ENCODE assay signal across 13 mouse cellular contexts in genomic region chr13:62856850-62857249, GRCm38 (mm10). TPM values are rescaled to one million over a fixed set of nuclear protein-coding genes. Genes with fewer than 3 reads are reported as not detected.
DNase-seq lines count a peak whose midpoint lies in the region; ATAC-seq and TF ChIP-seq lines count a peak whose summit lies in the region.
"Had no signal": no experiment of that assay in that cellular context is flagged by ENCODE, and none has a peak within 500 bp of the region (broad histone marks: within the 10 kb centered on the region; RNA-seq: fewer than 3 reads in every experiment).

No protein-coding gene starts in this region.

- no peaks in the 10 kb centered on the region for H3K9me3 ChIP-seq in intestine, postnatal 0 days (ENCODE audit: control insufficient read depth)
- H3K9me3 ChIP-seq: lung, embryonic 15.5 days had no signal

- WGBS in intestine, postnatal 0 days = 37% methylated on average over 14 of the region's 14 CpGs

- intact Hi-C loops in heart, postnatal 25 days (cut with DNase I) = no loop called here

- no peak; the same call in 1 of the 2 replicates for ATAC-seq in intestine, postnatal 0 days

- H3K4me1 ChIP-seq in intestine, postnatal 0 days (replicated peaks; ENCODE audit: control insufficient read depth, insufficient read depth, low read length) = no peaks in the 10 kb centered on the region

- no peak overlapping the region for H3K9ac ChIP-seq in intestine, postnatal 0 days (ENCODE audit: low read depth, low read length)
- H3K9ac ChIP-seq: lung, embryonic 15.5 days had no signal

- peaks cover 20% of the 10 kb centered on the region; the same call in 1 of the 2 replicates for H3K36me3 ChIP-seq in intestine, postnatal 0 days (ENCODE audit: control insufficient read depth, insufficient read depth)
- H3K36me3 ChIP-seq: lung, embryonic 15.5 days had no signal

- DNase-seq in heart, adult 8-10 months (ENCODE audit: low spot score) = peak; percentile 42
- DNase-seq in heart, postnatal 25 days (ENCODE audit: low spot score) = no peak
- peak; percentile 13 for DNase-seq in lung, postnatal 10 days
- DNase-seq in lung, postnatal 14 days = no peak
- DNase-seq in gastrocnemius, postnatal 10 days = peak; percentile 25
- no peak for DNase-seq in retina, postnatal 1 day
- DNase-seq in spleen, adult 18-20 months = no peak

- H3K4me3 ChIP-seq in intestine, postnatal 0 days (ENCODE audit: low read depth, low read length) = peak overlapping the region; percentile 40

- no peaks in the 10 kb centered on the region for H3K27me3 ChIP-seq in intestine, postnatal 0 days (replicated peaks; ENCODE audit: control insufficient read depth, insufficient read depth, low read length)
- H3K27me3 ChIP-seq: lung, embryonic 15.5 days had no signal

- no peak for TF ChIP-seq CTCF in intestine, postnatal 0 days (IDR thresholded peaks at IDR 0.05; ENCODE audit: low read depth)

- H3K4me2 ChIP-seq in intestine, postnatal 0 days (replicated peaks; ENCODE audit: low read depth) = peak overlapping the region; percentile 71

- peak overlapping the region; percentile 95 for H3K27ac ChIP-seq in intestine, postnatal 0 days (ENCODE audit: low read depth, low read length)
- H3K27ac ChIP-seq: lung, embryonic 15.5 days had no signal

RNA-seq across cellular contexts. Expression of gene Fbp2, which starts 1.4 kb away (rescaled TPM):
- 10 to 100 TPM; 22.4 to 35.1 (median 26.2) TPM for total RNA-seq in heart, adult 8-10 months (2022)
- total RNA-seq in heart, postnatal 25 days (2021) = 10 to 100 TPM; 25.5 to 32.1 TPM
- 100 to 1,000 TPM; 156 to 173 TPM for total RNA-seq in gastrocnemius, postnatal 10 days (2021)
- 474 and 501 TPM in 2 replicates for polyA plus RNA-seq in intestine, postnatal 0 days (2015; fragmentation: Nextera tagmentation; extraction: Ambion mirVana)
- total RNA-seq: layer of hippocampus, adult 8-10 months; monocyte, adult 5-6 weeks had no signal
- polyA plus RNA-seq: CD4-positive, CD25-positive, alpha-beta regulatory T cell, adult 4 months had no signal

RNA-seq across cellular contexts. Expression of gene Fbp1, which starts 31.2 kb away (rescaled TPM):
- total RNA-seq in heart, adult 8-10 months (2022) = not detected
- not detected for total RNA-seq in heart, postnatal 25 days (2021)
- under 1 TPM in 1 of 2 experiments, not detected in 1; 0.54 TPM for total RNA-seq in gastrocnemius, postnatal 10 days (2021)
- polyA plus RNA-seq in intestine, postnatal 0 days (2015; fragmentation: Nextera tagmentation; extraction: Ambion mirVana) = 529 and 593 TPM in 2 replicates
- polyA plus RNA-seq: CD4-positive, CD25-positive, alpha-beta regulatory T cell, adult 4 months; embryonic facial prominence, embryonic 11.5 days had no signal

Comparison
In these comparisons a context has a peak if more than half of its experiments do, and no peak if none do; other contexts are left out.
1. DNase-seq: peak in heart, adult 8-10 months (single experiment), lung, postnatal 10 days (single experiment) and gastrocnemius, postnatal 10 days (single experiment); none in heart, postnatal 25 days (single experiment), lung, postnatal 14 days (single experiment), retina, postnatal 1 day (single experiment) and spleen, adult 18-20 months (0 of 2).
2. RNA of gene Fbp2, which starts 1.4 kb away (total RNA-seq): 156 to 173 TPM in gastrocnemius, postnatal 10 days; 25.5 to 32.1 TPM in heart, postnatal 25 days and 22.4 to 35.1 TPM in heart, adult 8-10 months; every median in the first group is over 4 times any median in the second.